Mouse (Mus musculus) myocyte (in vitro differentiated cells): Measurements from ENCODE around the gene Trim32. TPM values are rescaled to one million over a fixed set of nuclear protein-coding genes. Genes with fewer than 3 reads are reported as not detected.

Experiments
- H3K27me3 ChIP-seq: one replicate; pipeline ENCODE4 v1.6.1; 2011; ENCODE audit not compliant: control insufficient read depth, insufficient read depth, insufficient read length
- H3K36me3 ChIP-seq: one replicate; pipeline ENCODE4 v1.6.1; 2011; ENCODE audit not compliant: control insufficient read depth, insufficient read depth
- H3K4me2 ChIP-seq: one replicate; pipeline ENCODE4 v1.6.1; 2011; ENCODE audit warnings: low read depth, control low read depth
- H3K4me3 ChIP-seq: one replicate; pipeline ENCODE4 v1.5.1; 2011; ENCODE audit warnings: mild to moderate bottlenecking, control low read depth, moderate library complexity
- H3K79me2 ChIP-seq: one replicate; pipeline ENCODE4 v1.6.1; 2011; ENCODE audit not compliant: control insufficient read depth, insufficient read depth
- H3ac ChIP-seq: one replicate; pipeline ENCODE4 v1.6.1; 2011; ENCODE audit not compliant: control insufficient read depth, insufficient read length
- CEBPB ChIP-seq: IDR thresholded peaks from 2 replicates; pipeline ENCODE4 v1.6.1; 2011; ENCODE audit warnings: mild to moderate bottlenecking, moderate library complexity; ENCODE audit not compliant: poor library complexity, insufficient read depth, severe bottlenecking
- E2F4 ChIP-seq: IDR thresholded peaks from one replicate; pipeline ENCODE4 v1.6.1; 2011; ENCODE audit warnings: mild to moderate bottlenecking, control low read depth, moderate library complexity; ENCODE audit not compliant: insufficient read depth
- MAX ChIP-seq: IDR thresholded peaks from one replicate; pipeline ENCODE4 v1.6.1; 2011; ENCODE audit warnings: low read depth, mild to moderate bottlenecking, control low read depth
- MYOD1 ChIP-seq, 3 experiments: IDR thresholded peaks; one replicate each; pipeline ENCODE4 v1.6.1; 2011; ENCODE audit warnings: control low read depth in 2 of 3, low read depth in 2 of 3, mild to moderate bottlenecking in 2 of 3, moderate library complexity in 1 of 3; ENCODE audit not compliant: insufficient read length in 2 of 3, control insufficient read depth in 1 of 3
- MYOG ChIP-seq, 3 experiments: IDR thresholded peaks; one replicate each; pipeline ENCODE4 v1.6.1; 2011; ENCODE audit warnings: control low read depth in 2 of 3, low read depth in 2 of 3, mild to moderate bottlenecking in 2 of 3; ENCODE audit not compliant: insufficient read length in 2 of 3, control insufficient read depth in 1 of 3, insufficient read depth in 1 of 3
- POLR2A ChIP-seq: IDR thresholded peaks from one replicate; pipeline ENCODE4 v1.6.1; 2011; ENCODE audit warnings: low read depth, mild to moderate bottlenecking, control low read depth, moderate library complexity; ENCODE audit not compliant: insufficient read length
- POLR2AphosphoS2 ChIP-seq: IDR thresholded peaks from one replicate; pipeline ENCODE4 v1.6.1; 2011; ENCODE audit warnings: low read depth, control low read depth; ENCODE audit not compliant: insufficient read length
- REST ChIP-seq: IDR thresholded peaks from one replicate; pipeline ENCODE4 v1.6.1; 2011; ENCODE audit warnings: mild to moderate bottlenecking, control low read depth, moderate library complexity; ENCODE audit not compliant: insufficient read depth, insufficient read length
- SRF ChIP-seq: IDR thresholded peaks from one replicate; pipeline ENCODE4 v1.6.1; 2011; ENCODE audit warnings: low read depth; ENCODE audit not compliant: control insufficient read depth, insufficient read length
- TCF12 ChIP-seq: IDR thresholded peaks from one replicate; pipeline ENCODE4 v1.6.1; 2011; ENCODE audit warnings: mild to moderate bottlenecking, control low read depth; ENCODE audit not compliant: poor library complexity, insufficient read depth, severe bottlenecking
- TCF3 ChIP-seq: IDR thresholded peaks from one replicate; pipeline ENCODE4 v1.6.1; 2011; ENCODE audit warnings: low read depth, control low read depth; ENCODE audit not compliant: insufficient read length
- USF1 ChIP-seq: IDR thresholded peaks from one replicate; pipeline ENCODE4 v1.6.1; 2011; ENCODE audit warnings: low read depth, mild to moderate bottlenecking, control low read depth, moderate library complexity
- polyA plus RNA-seq: library from polyadenylated mRNA; unstranded; fragments of >200 nt; fragmentation: generic; extraction: Trizol; gene quantifications from one replicate; pipeline ENCODE4 v1.2.1, GENCODE M21; 2012; ENCODE audit warnings: missing spikeins

Gene Trim32
- polyA plus RNA-seq, 1 experiment, result 23.7 TPM

GRCm38 (mm10) chr4:65613135-65613534 is 8.3 kb downstream of the Trim32 start:
- Histone ChIP-seq H3K36me3 (peaks cover 30% of the 10 kb centered on the region), H3K4me2 (no peak overlapping the region), H3K4me3 (no peak overlapping the region), H3ac (no peak overlapping the region), H3K79me2 (peaks cover 37% of the 10 kb centered on the region), H3K27me3 (no peaks in the 10 kb centered on the region)
- TF ChIP-seq TCF12 (no peak), E2F4 (no peak), CEBPB (no peak), TCF3 (no peak), MAX (no peak), MYOG (IDR thresholded peaks at IDR 0.05; ENCODE audit: control insufficient read depth in 1 of 3, insufficient read depth in 1 of 3, insufficient read length in 2 of 3, low read depth in 2 of 3) (no peak), SRF (no peak), POLR2AphosphoS2 (no peak), USF1 (no peak)

GRCm38 (mm10) chr4:65620125-65620524 is 15.3 kb downstream of the Trim32 start:
- no peaks in the 10 kb centered on the region for H3K27me3 ChIP-seq
- H3K4me2 ChIP-seq, result no peak overlapping the region
- TF ChIP-seq SRF (no peak), REST (no peak), POLR2A (no peak), MAX (no peak), MYOD1 (IDR thresholded peaks at IDR 0.05; ENCODE audit: control insufficient read depth in 1 of 3, insufficient read length in 2 of 3, low read depth in 2 of 3) (no peak), POLR2AphosphoS2 (no peak), TCF12 (no peak), TCF3 (no peak), USF1 (no peak), MYOG (IDR thresholded peaks at IDR 0.05; ENCODE audit: control insufficient read depth in 1 of 3, insufficient read depth in 1 of 3, insufficient read length in 2 of 3, low read depth in 2 of 3) (no peak), CEBPB (no peak), E2F4 (no peak)
- peaks cover 14% of the 10 kb centered on the region for H3K36me3 ChIP-seq
- no peak overlapping the region for H3K4me3 ChIP-seq
- no peaks in the 10 kb centered on the region for H3K79me2 ChIP-seq
- no peak overlapping the region for H3ac ChIP-seq

- no peak overlapping the region for H3K4me2 ChIP-seq
- H3K79me2 ChIP-seq, result no peaks in the 10 kb centered on the region
- H3ac ChIP-seq, result no peak overlapping the region
- no peak overlapping the region for H3K4me3 ChIP-seq
- TF ChIP-seq CEBPB, result no peak
- TF ChIP-seq SRF, result no peak
- TF ChIP-seq TCF12, result no peak
- no peak for TF ChIP-seq E2F4
- TF ChIP-seq MYOG (IDR thresholded peaks at IDR 0.05; ENCODE audit: control insufficient read depth in 1 of 3, insufficient read depth in 1 of 3, insufficient read length in 2 of 3, low read depth in 2 of 3), result no peak
- TF ChIP-seq POLR2AphosphoS2, result no peak
- TF ChIP-seq TCF3, result no peak
- TF ChIP-seq MAX, result no peak
- no peak for TF ChIP-seq MYOD1 (IDR thresholded peaks at IDR 0.05; ENCODE audit: control insufficient read depth in 1 of 3, insufficient read length in 2 of 3, low read depth in 2 of 3)
- TF ChIP-seq POLR2A, result no peak
- no peak for TF ChIP-seq USF1
- no peak for TF ChIP-seq REST
- no peaks in the 10 kb centered on the region for H3K36me3 ChIP-seq
- H3K27me3 ChIP-seq, result no peaks in the 10 kb centered on the region
These were observed 33.4 kb downstream of the Trim32 start for GRCm38 (mm10) chr4:65638231-65638630.

- no peaks in the 10 kb centered on the region for H3K79me2 ChIP-seq
- H3K27me3 ChIP-seq, result peaks cover 3% of the 10 kb centered on the region
- no peak overlapping the region for H3K4me3 ChIP-seq
- H3ac ChIP-seq, result no peak overlapping the region
- TF ChIP-seq SRF (no peak), TCF12 (no peak), MAX (no peak), POLR2AphosphoS2 (no peak), MYOD1 (IDR thresholded peaks at IDR 0.05; ENCODE audit: control insufficient read depth in 1 of 3, insufficient read length in 2 of 3, low read depth in 2 of 3) (no peak), USF1 (no peak), TCF3 (no peak), CEBPB (no peak), E2F4 (no peak), MYOG (IDR thresholded peaks at IDR 0.05; ENCODE audit: control insufficient read depth in 1 of 3, insufficient read depth in 1 of 3, insufficient read length in 2 of 3, low read depth in 2 of 3) (no peak), REST (no peak), POLR2A (no peak)
- H3K36me3 ChIP-seq, result no peaks in the 10 kb centered on the region
- no peak overlapping the region for H3K4me2 ChIP-seq
These were observed 37.8 kb downstream of the Trim32 start for GRCm38 (mm10) chr4:65642611-65643010.

DNA sequence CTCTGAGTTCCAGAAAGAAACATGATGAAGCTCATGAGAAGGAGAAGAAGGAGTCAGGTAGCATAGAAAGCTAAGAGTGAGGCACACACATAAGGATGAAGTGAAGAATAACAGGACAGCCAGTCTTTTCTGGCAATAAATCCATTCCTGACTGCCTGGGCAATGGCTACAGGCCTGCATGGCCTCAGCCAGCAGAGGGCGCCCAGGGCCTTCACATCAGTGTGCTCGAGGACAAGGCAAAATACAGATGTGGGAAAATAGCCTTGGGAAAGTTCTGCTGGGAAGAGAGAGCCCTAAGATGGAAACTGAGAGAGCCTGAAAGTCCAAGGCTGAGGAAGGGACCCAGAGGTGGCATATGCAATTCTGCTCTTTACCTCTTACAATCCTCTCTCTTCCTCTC is 49.9 kb downstream of the Trim32 start:
- no peak for TF ChIP-seq MYOD1 (IDR thresholded peaks at IDR 0.05; ENCODE audit: control insufficient read depth in 1 of 3, insufficient read length in 2 of 3, low read depth in 2 of 3)
- TF ChIP-seq POLR2AphosphoS2, result no peak
- TF ChIP-seq TCF3, result no peak
- TF ChIP-seq CEBPB, result no peak
- TF ChIP-seq SRF, result no peak
- no peak for TF ChIP-seq USF1
- TF ChIP-seq REST, result no peak
- no peak for TF ChIP-seq TCF12
- no peak for TF ChIP-seq POLR2A
- no peak for TF ChIP-seq E2F4
- TF ChIP-seq MAX, result no peak
- TF ChIP-seq MYOG (IDR thresholded peaks at IDR 0.05; ENCODE audit: control insufficient read depth in 1 of 3, insufficient read depth in 1 of 3, insufficient read length in 2 of 3, low read depth in 2 of 3), result no peak
- Histone ChIP-seq H3K4me2 (no peak overlapping the region), H3K36me3 (no peaks in the 10 kb centered on the region), H3K79me2 (no peaks in the 10 kb centered on the region), H3ac (no peak overlapping the region), H3K27me3 (no peaks in the 10 kb centered on the region), H3K4me3 (no peak overlapping the region)
